Mouse (Mus musculus) kidney, adult 2 months (tissue): ENCODE measurements around the gene Mtg1.

Source experiments
- CTCF ChIP-seq: fragments of 200-500 bp; conservative IDR thresholded peaks from 2 replicates; pipeline ENCODE4 v1.5.1; 2011; ENCODE audit warnings: low read depth, mild to moderate bottlenecking, control low read depth, low read length, moderate library complexity, mixed read lengths; ENCODE audit not compliant: insufficient read depth, insufficient read length
- POLR2A ChIP-seq: fragments of 200-500 bp; IDR thresholded peaks from one replicate; pipeline ENCODE4 v1.6.1; 2011; ENCODE audit warnings: low read depth, low read length, control low read depth

DNA sequence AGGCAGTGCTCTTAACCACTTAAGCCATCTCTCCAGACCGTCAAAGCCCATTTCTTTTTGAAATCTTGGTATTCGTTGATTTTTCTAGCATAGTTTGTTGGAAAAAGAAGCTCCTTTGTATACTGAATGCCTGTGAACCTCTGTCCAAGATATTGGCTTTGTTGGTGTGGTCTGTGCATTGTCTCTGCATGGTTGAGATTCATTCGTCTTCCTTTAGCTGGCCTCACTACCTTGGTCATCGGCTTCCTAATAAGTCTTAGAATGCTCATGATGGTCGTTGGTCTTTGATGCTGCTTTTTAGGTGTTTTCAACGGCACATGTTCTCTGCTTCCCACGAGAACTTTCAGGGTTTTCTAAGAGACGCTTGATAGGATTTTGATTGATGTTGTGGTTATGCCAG is 58.6 kb downstream of the Mtg1 start:
- TF ChIP-seq CTCF (no peak), POLR2A (no peak)
